Mouse (Mus musculus) CH12.LX (cell line): ENCODE measurements around the gene Hnrnpll.

Source experiments
- CTCF ChIP-seq, 2 experiments: IDR thresholded peaks in 1 of 2; conservative IDR thresholded peaks in 1 of 2; 2 replicates each; pipeline ENCODE4 v1.5.1; 2011 to 2012; ENCODE audit warnings: low read depth in 2 of 2, low read length in 2 of 2, improper control_type of control experiment in 1 of 2, inconsistent platforms in 1 of 2, mild to moderate bottlenecking in 1 of 2, moderate library complexity in 1 of 2
- EP300 ChIP-seq: IDR thresholded peaks from 2 replicates; pipeline ENCODE4 v1.6.1; 2011; ENCODE audit warnings: low read length, improper control_type of control experiment
- MAFK ChIP-seq: IDR thresholded peaks from 2 replicates; pipeline ENCODE4 v1.6.1; 2011; ENCODE audit warnings: low read length, improper control_type of control experiment; ENCODE audit not compliant: insufficient replicate concordance
- POLR2A ChIP-seq: IDR thresholded peaks from 2 replicates; pipeline ENCODE4 v1.6.1; 2011; ENCODE audit warnings: low read depth, mild to moderate bottlenecking, improper control_type of control experiment, low read length
- TCF12 ChIP-seq: IDR thresholded peaks from 2 replicates; pipeline ENCODE4 v1.6.1; 2014; ENCODE audit warnings: low read depth, mild to moderate bottlenecking, inconsistent platforms, low read length, improper control_type of control experiment
- USF1 ChIP-seq: IDR thresholded peaks from 2 replicates; pipeline ENCODE4 v1.6.1; 2014; ENCODE audit warnings: low read depth, mild to moderate bottlenecking, inconsistent platforms, low read length, improper control_type of control experiment
- USF2 ChIP-seq: conservative IDR thresholded peaks from 2 replicates; pipeline ENCODE4 v1.6.1; 2011; ENCODE audit warnings: low read depth, low read length, improper control_type of control experiment
- ZKSCAN1 ChIP-seq: IDR thresholded peaks from 2 replicates; pipeline ENCODE4 v1.6.1; 2012; ENCODE audit warnings: low read depth, inconsistent platforms, low read length, improper control_type of control experiment, borderline replicate concordance

DNA sequence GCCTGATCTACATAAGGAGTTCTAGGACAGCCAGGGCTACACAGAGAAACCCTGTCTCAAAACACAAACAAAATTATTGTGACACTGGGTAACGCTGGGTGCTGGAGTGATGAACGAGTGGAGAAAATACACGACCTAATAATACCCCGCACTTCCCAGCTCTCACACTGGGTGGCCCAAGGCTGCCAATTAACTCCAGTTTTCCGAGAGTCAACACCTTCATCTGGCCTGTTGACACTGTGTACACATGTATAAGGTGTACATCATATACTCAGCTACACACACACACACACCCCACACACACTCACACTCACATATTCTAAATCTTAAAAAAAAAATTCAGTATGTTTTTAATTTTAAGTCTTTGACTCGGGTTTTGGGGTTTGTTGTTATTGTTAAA lies 33.5 kb downstream of the Hnrnpll start:
- TF ChIP-seq CTCF (conservative IDR thresholded peaks at IDR 0.05 in 1 of 2, IDR thresholded peaks at IDR 0.05 in 1 of 2; ENCODE audit: low read depth in 2 of 2, low read length in 2 of 2) (peak in 1 of 2 experiments; percentile 13; a peak in 2 of 4 replicates), MAFK (no peak), USF2 (no peak), TCF12 (no peak), USF1 (no peak), POLR2A (no peak), EP300 (no peak), ZKSCAN1 (no peak)
